9 mouse cellular contexts compared by ENCODE assay signal in the genomic region with DNA sequence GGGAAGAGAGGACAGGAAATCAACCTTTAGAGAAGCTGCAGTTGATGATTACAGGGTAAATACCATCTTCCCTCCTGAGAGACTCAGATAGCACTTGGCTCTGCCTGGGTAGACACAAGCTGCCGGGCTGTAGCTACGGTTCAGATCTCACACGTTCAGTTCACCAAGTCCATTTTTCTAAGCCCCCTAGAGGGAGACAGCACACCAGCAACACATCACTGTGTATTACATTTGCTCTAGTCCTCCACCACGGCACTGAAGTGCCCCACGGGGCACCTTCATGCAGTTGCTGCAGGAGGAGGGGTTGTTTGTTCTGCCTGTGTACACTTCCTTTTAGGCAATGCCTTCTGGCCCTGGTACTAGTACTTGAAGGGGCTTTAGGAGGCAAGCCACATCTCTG.
A peak's percentile ranks its signal among the peaks of the same experiment; 100 is the strongest.
DNase-seq lines count a peak whose midpoint lies in the region; ATAC-seq and TF ChIP-seq lines count a peak whose summit lies in the region.
"Had no signal": no experiment of that assay in that cellular context is flagged by ENCODE, and none has a peak within 500 bp of the region (broad histone marks: within the 10 kb centered on the region; RNA-seq: fewer than 3 reads in every experiment).

No protein-coding gene starts in this region.

- H3K27me3 ChIP-seq in liver, postnatal 0 days (ENCODE audit: insufficient read depth, low read length), result no peaks in the 10 kb centered on the region
- no peaks in the 10 kb centered on the region for H3K27me3 ChIP-seq in neural tube, embryonic 15.5 days (replicated peaks)
- H3K27me3 ChIP-seq in thymus, adult 2 months (ENCODE audit: control insufficient read depth, insufficient read depth, low read length), result no peaks in the 10 kb centered on the region
- H3K27me3 ChIP-seq: heart, embryonic 13.5 days had no signal

- no peak overlapping the region for H3K9ac ChIP-seq in liver, postnatal 0 days (replicated peaks)
- no peak overlapping the region for H3K9ac ChIP-seq in neural tube, embryonic 15.5 days (replicated peaks)
- H3K9ac ChIP-seq: heart, embryonic 13.5 days had no signal

- H3K4me2 ChIP-seq in liver, postnatal 0 days (ENCODE audit: low read depth, low read length), result no peak overlapping the region
- no peak overlapping the region for H3K4me2 ChIP-seq in neural tube, embryonic 15.5 days
- H3K4me2 ChIP-seq: heart, embryonic 13.5 days had no signal

- no peaks in the 10 kb centered on the region for H3K4me1 ChIP-seq in liver, postnatal 0 days (ENCODE audit: insufficient read depth)
- peaks cover 5% of the 10 kb centered on the region; the same call in 1 of the 2 replicates for H3K4me1 ChIP-seq in neural tube, embryonic 15.5 days
- peaks cover 6% of the 10 kb centered on the region for H3K4me1 ChIP-seq in thymus, adult 2 months (replicated peaks; ENCODE audit: control insufficient read depth, insufficient read depth, low read length)

- WGBS in liver, postnatal 0 days (ENCODE audit: insufficient replicate concordance), result 8% methylated on average over 5 of the region's 5 CpGs
- WGBS in neural tube, embryonic 15.5 days, result 23% methylated on average over 5 of the region's 5 CpGs
- 4% methylated on average over 5 of the region's 5 CpGs for WGBS in thymus, adult 2 months

- TF ChIP-seq EP300 in liver, postnatal 0 days (IDR thresholded peaks at IDR 0.05; ENCODE audit: low read depth), result no peak

- no peaks in the 10 kb centered on the region for H3K36me3 ChIP-seq in liver, postnatal 0 days (replicated peaks; ENCODE audit: insufficient read depth, low read length)
- H3K36me3 ChIP-seq in neural tube, embryonic 15.5 days, result no peaks in the 10 kb centered on the region
- no peaks in the 10 kb centered on the region for H3K36me3 ChIP-seq in thymus, adult 2 months (ENCODE audit: control insufficient read depth, insufficient read depth, low read length)
- H3K36me3 ChIP-seq: heart, embryonic 13.5 days had no signal

- H3K9me3 ChIP-seq in liver, postnatal 0 days (ENCODE audit: low read length), result no peaks in the 10 kb centered on the region
- no peaks in the 10 kb centered on the region for H3K9me3 ChIP-seq in neural tube, embryonic 15.5 days (replicated peaks)
- H3K9me3 ChIP-seq: heart, embryonic 13.5 days had no signal

- H3K27ac ChIP-seq in liver, postnatal 0 days (ENCODE audit: low read depth), result no peak overlapping the region
- H3K27ac ChIP-seq in neural tube, embryonic 15.5 days (replicated peaks), result no peak overlapping the region
- no peak overlapping the region for H3K27ac ChIP-seq in thymus, adult 2 months (ENCODE audit: control insufficient read depth, insufficient read depth, low read length)
- H3K27ac ChIP-seq: heart, embryonic 13.5 days had no signal

- no peak for TF ChIP-seq POLR2A in thymus, adult 2 months (IDR thresholded peaks at IDR 0.05; ENCODE audit: control insufficient read depth, extremely low read depth, insufficient read depth, low read length, poor library complexity)

- ATAC-seq in activated CD4-positive, CD25-positive, alpha-beta regulatory T cell, adult 4 months, result peak; percentile 87
- ATAC-seq in liver, postnatal 0 days, result peak; percentile 41
- ATAC-seq in neural tube, embryonic 15.5 days (ENCODE audit: low FRiP score), result peak; percentile 88

- peak; percentile 55 for TF ChIP-seq CTCF in liver, postnatal 0 days (IDR thresholded peaks at IDR 0.05; ENCODE audit: low read depth)
- no peak for TF ChIP-seq CTCF in thymus, adult 2 months (IDR thresholded peaks at IDR 0.05; ENCODE audit: borderline replicate concordance, control insufficient read depth, extremely low read depth, insufficient read depth, low read length, poor library complexity)

- no peak overlapping the region for H3K4me3 ChIP-seq in liver, postnatal 0 days (ENCODE audit: low read depth, low read length)
- H3K4me3 ChIP-seq in neural tube, embryonic 15.5 days (replicated peaks), result no peak overlapping the region
- no peak overlapping the region for H3K4me3 ChIP-seq in thymus, adult 2 months (ENCODE audit: control insufficient read depth, insufficient read depth, low read length)
- H3K4me3 ChIP-seq: heart, embryonic 13.5 days had no signal

- peak; percentile 71 for DNase-seq in cerebellum, postnatal 10 days
- no peak for DNase-seq in cerebellum, adult 11 months
- peak; percentile 11 to 20 for DNase-seq in frontal cortex, postnatal 25 days (ENCODE audit: low spot score in 2 of 2)
- DNase-seq in kidney, adult 8-10 months, result peak; percentile 20 to 55
- peak; percentile 17 for DNase-seq in liver, postnatal 0 days
- peak; percentile 58 for DNase-seq in thymus, adult 2 months
